Mouse (Mus musculus): ENCODE results near the gene Gm13287.
"Not testable (repeated sequence)": the region's sequence is repeated elsewhere in the genome, so short reads cannot be mapped to it uniquely, and the experiment has no call there.

- TF ChIP-seq EP300 (IDR thresholded peaks at IDR 0.05; ENCODE audit: low read depth) = not testable (repeated sequence)
- peak; percentile 57 for TF ChIP-seq CTCF (IDR thresholded peaks at IDR 0.05; ENCODE audit: low read depth)
These were observed 14.7 kb upstream of the Gm13287 start, which contains the start of gene Gm13277 for GRCm38 (mm10) chr4:88788402-88788801.

Data from heart, postnatal 0 days (tissue).